Mouse (Mus musculus): ENCODE data around the gene Tmem243.

GRCm38 (mm10) chr5:9166366-9166765 lies 65.9 kb downstream of the Tmem243 start:
- no peak for TF ChIP-seq GATA1 (IDR thresholded peaks at IDR 0.05; ENCODE audit: borderline replicate concordance, low read length)
- no peak for TF ChIP-seq FLI1 (IDR thresholded peaks at IDR 0.05; ENCODE audit: low read length)
